Mouse (Mus musculus) forebrain, embryonic 12.5 days (tissue): ENCODE measurements at regions not wholly inside any gene's neighbourhood (a gene's known extent, or its start where the extent isn't known, plus 50 kb on each side); places are given as distances from the start of the nearest gene placed in this dataset.

Source experiments
- ATAC-seq: fragments of 200-750 bp; cut with Nextera tagmentation; 2 replicates; pipeline ENCODE4 v1.8.0; 2017; ENCODE audit warnings: moderate TSS enrichment; ENCODE audit not compliant: low FRiP score
- H3K27ac ChIP-seq: fragments of 300-500 bp; sonication (generic); 2 replicates; pipeline ENCODE4 v1.5.1; 2016; ENCODE audit warnings: mild to moderate bottlenecking
- H3K27me3 ChIP-seq: fragments of 300-500 bp; sonication (generic); 2 replicates; pipeline ENCODE4 v1.6.1; 2016; ENCODE audit warnings: mild to moderate bottlenecking
- H3K36me3 ChIP-seq: fragments of 300-500 bp; sonication (generic); replicated peaks from 2 replicates; pipeline ENCODE4 v1.6.1; 2016; ENCODE audit warnings: mild to moderate bottlenecking
- H3K4me1 ChIP-seq: fragments of 300-500 bp; sonication (generic); 2 replicates; pipeline ENCODE4 v1.6.1; 2016
- H3K4me2 ChIP-seq: fragments of 300-500 bp; sonication (generic); 2 replicates; pipeline ENCODE4 v1.6.1; 2016; ENCODE audit warnings: mild to moderate bottlenecking, moderate library complexity
- H3K4me3 ChIP-seq: fragments of 300-500 bp; sonication (generic); replicated peaks from 2 replicates; pipeline ENCODE4 v1.5.1; 2016; ENCODE audit warnings: mild to moderate bottlenecking
- H3K9ac ChIP-seq: fragments of 300-500 bp; sonication (generic); 2 replicates; pipeline ENCODE4 v1.6.1; 2016; ENCODE audit warnings: mild to moderate bottlenecking
- H3K9me3 ChIP-seq: fragments of 300-500 bp; sonication (generic); 2 replicates; pipeline ENCODE4 v1.6.1; 2016
- WGBS: fragments of 180-500 bp; shearing (Covaris S2); methylation state at CpG from one replicate; pipeline ENCODE4 v1.1.7; 2016; 5-methylcytosine and 5-hydroxymethylcytosine counted together

GRCm38 (mm10) chr19:56016548-56017346, 270.2 kb upstream of the Habp2 start:
- Histone ChIP-seq H3K27me3 (peaks cover 4% of the 10 kb centered on the region; the same call in 1 of the 2 replicates), H3K4me1 (peaks cover 9% of the 10 kb centered on the region), H3K4me3 (no peak overlapping the region), H3K4me2 (no peak overlapping the region), H3K9me3 (no peaks in the 10 kb centered on the region), H3K27ac (no peak overlapping the region), H3K36me3 (no peaks in the 10 kb centered on the region), H3K9ac (no peak overlapping the region)
- ATAC-seq = no peak
- 74% methylated on average over 4 of the region's 4 CpGs for WGBS

DNA sequence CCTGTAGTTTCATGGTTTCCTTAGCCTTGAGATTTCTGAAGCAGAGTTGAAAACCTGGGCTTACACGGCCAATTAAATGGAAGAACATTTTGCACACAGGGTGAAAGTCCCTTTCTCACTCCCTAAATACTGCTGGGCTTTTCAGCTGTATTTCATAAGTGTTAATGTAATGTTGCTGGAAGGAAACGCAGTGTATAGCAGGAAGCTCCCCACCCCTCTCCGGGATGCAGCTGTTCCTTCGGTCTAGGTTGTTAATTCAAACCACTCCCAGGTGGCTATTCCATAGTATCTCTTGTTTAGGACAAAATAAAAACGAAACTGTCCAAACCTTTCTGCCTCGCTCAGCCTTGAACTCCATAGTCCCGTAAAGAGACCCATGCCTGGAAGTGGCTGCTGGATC, 269.4 kb upstream of the Habp2 start:
- WGBS = 82% methylated on average over 7 of the region's 7 CpGs
- Histone ChIP-seq H3K4me1 (peaks cover 9% of the 10 kb centered on the region), H3K9ac (no peak overlapping the region), H3K27me3 (peaks cover 4% of the 10 kb centered on the region; the same call in 1 of the 2 replicates), H3K36me3 (no peaks in the 10 kb centered on the region), H3K9me3 (no peaks in the 10 kb centered on the region), H3K4me2 (no peak overlapping the region), H3K4me3 (no peak overlapping the region), H3K27ac (no peak overlapping the region)
- no peak for ATAC-seq

- no peaks in the 10 kb centered on the region for H3K36me3 ChIP-seq
- H3K4me1 ChIP-seq = peaks cover 9% of the 10 kb centered on the region
- H3K27me3 ChIP-seq = peaks cover 4% of the 10 kb centered on the region; the same call in 1 of the 2 replicates
- H3K9me3 ChIP-seq = no peaks in the 10 kb centered on the region
- no peak overlapping the region for H3K9ac ChIP-seq
- no peak overlapping the region for H3K4me2 ChIP-seq
- ATAC-seq = no peak
- WGBS = 48% methylated on average over 7 of the region's 7 CpGs
- no peak overlapping the region for H3K27ac ChIP-seq
- no peak overlapping the region for H3K4me3 ChIP-seq
Measured at GRCm38 (mm10) chr19:56019143-56019542, 267.8 kb upstream of the Habp2 start.

- WGBS = 71% methylated on average over 6 of the region's 6 CpGs
- H3K4me1 ChIP-seq = peaks cover 6% of the 10 kb centered on the region; the same call in 1 of the 2 replicates
- no peak overlapping the region for H3K9ac ChIP-seq
- ATAC-seq = no peak
- 0 out of 2 replicates have a peak, but pooled peaks cover 8% of the 10 kb centered on the region for H3K9me3 ChIP-seq
- no peak overlapping the region for H3K27ac ChIP-seq
- no peak overlapping the region for H3K4me3 ChIP-seq
- no peak overlapping the region for H3K4me2 ChIP-seq
- H3K36me3 ChIP-seq = no peaks in the 10 kb centered on the region
- H3K27me3 ChIP-seq = no peaks in the 10 kb centered on the region
Measured at GRCm38 (mm10) chr19:56022348-56022747, 264.6 kb upstream of the Habp2 start.

DNA sequence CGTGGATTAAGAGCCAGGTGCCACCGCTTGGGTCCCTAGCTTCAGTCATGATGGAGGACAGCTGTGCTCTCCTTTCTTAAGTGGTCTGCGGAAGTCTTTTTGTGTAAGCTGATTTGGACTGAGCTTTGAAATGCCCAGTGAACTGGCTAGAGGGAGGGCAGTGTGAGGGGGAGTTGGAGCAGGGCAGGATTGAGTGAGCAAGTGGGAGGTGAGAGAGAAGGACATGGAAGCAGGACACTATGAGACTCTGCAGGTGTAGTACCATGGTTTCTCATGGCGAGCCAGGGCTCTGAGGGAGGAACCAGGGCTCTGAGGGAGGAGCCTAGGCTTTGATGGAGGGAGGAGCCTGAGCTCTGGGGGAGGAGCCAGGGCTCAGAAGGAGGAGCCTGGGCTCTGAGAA, 262.3 kb upstream of the Habp2 start:
- WGBS = 78% methylated on average over 4 of the region's 4 CpGs
- Histone ChIP-seq H3K4me1 (peaks cover 9% of the 10 kb centered on the region), H3K9me3 (0 out of 2 replicates have a peak, but pooled peaks cover 14% of the 10 kb centered on the region)

GRCm38 (mm10) chr19:56029428-56030281, 257.3 kb upstream of the Habp2 start:
- peak overlapping the region; percentile 94 for H3K27ac ChIP-seq

More for the DNA sequence above, 262.3 kb upstream of the Habp2 start:
- no peak for ATAC-seq
- H3K4me2 ChIP-seq = no peak overlapping the region
- no peak overlapping the region for H3K9ac ChIP-seq
- no peaks in the 10 kb centered on the region for H3K36me3 ChIP-seq
- no peaks in the 10 kb centered on the region for H3K27me3 ChIP-seq
- H3K27ac ChIP-seq = no peak overlapping the region
- no peak overlapping the region for H3K4me3 ChIP-seq

GRCm38 (mm10) chr19:56030401-56030925, 256.5 kb upstream of the Habp2 start:
- H3K27me3 ChIP-seq = peaks cover 3% of the 10 kb centered on the region; the same call in 1 of the 2 replicates
- no peak overlapping the region for H3K4me2 ChIP-seq
- no peaks in the 10 kb centered on the region for H3K36me3 ChIP-seq
- H3K27ac ChIP-seq = peak overlapping the region; percentile 94
- peaks cover 22% of the 10 kb centered on the region for H3K4me1 ChIP-seq
- no peak overlapping the region for H3K4me3 ChIP-seq
- no peak overlapping the region for H3K9ac ChIP-seq
- ATAC-seq = no peak
- 0 out of 2 replicates have a peak, but pooled peaks cover 14% of the 10 kb centered on the region for H3K9me3 ChIP-seq
- WGBS = 55% methylated on average over 4 of the region's 4 CpGs

More at GRCm38 (mm10) chr19:56029428-56030281, 257.3 kb upstream of the Habp2 start:
- peaks cover 3% of the 10 kb centered on the region; the same call in 1 of the 2 replicates for H3K27me3 ChIP-seq
- peak overlapping the region; percentile 34 for H3K4me2 ChIP-seq
- H3K36me3 ChIP-seq = no peaks in the 10 kb centered on the region
- H3K9ac ChIP-seq = peak overlapping the region; percentile 17; the same call in 1 of the 2 replicates
- WGBS = 4% methylated on average over 21 of the region's 21 CpGs
- 0 out of 2 replicates have a peak, but pooled peaks cover 14% of the 10 kb centered on the region for H3K9me3 ChIP-seq
- no peak overlapping the region for H3K4me3 ChIP-seq
- peak; percentile 88 for ATAC-seq
- H3K4me1 ChIP-seq = peaks cover 22% of the 10 kb centered on the region

GRCm38 (mm10) chr19:56034552-56034951, 252.4 kb upstream of the Habp2 start:
- ATAC-seq = no peak
- 72% methylated on average over 4 of the region's 4 CpGs for WGBS

DNA sequence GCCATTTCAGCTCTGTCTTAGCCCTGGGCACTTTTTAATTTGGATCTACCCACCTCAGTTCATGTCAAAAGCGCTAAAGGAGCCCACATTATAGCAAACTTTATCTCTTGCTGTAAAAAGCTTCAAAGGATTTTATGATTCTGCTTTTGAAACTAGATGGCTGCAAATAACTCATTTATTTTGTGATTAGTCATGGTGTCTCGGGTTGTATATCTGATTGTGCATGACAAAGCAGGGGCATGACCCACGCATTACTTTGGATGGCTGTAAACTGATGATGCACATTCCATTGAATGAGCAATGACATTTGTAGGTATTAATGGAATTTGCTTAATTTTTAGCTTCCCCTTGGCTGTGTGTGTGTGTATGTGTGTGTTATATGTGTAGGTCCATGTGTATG, 249.4 kb upstream of the Habp2 start:
- Histone ChIP-seq H3K9ac (no peak overlapping the region), H3K4me2 (no peak overlapping the region), H3K4me3 (no peak overlapping the region), H3K27me3 (peaks cover 9% of the 10 kb centered on the region; the same call in 1 of the 2 replicates), H3K36me3 (no peaks in the 10 kb centered on the region), H3K4me1 (peaks cover 11% of the 10 kb centered on the region; the same call in 1 of the 2 replicates), H3K27ac (no peak overlapping the region), H3K9me3 (no peaks in the 10 kb centered on the region)
- WGBS = 93% methylated on average over 3 of the region's 3 CpGs
- no peak for ATAC-seq

More at GRCm38 (mm10) chr19:56034552-56034951, 252.4 kb upstream of the Habp2 start:
- Histone ChIP-seq H3K27me3 (peaks cover 8% of the 10 kb centered on the region; the same call in 1 of the 2 replicates), H3K4me2 (no peak overlapping the region), H3K4me1 (peaks cover 19% of the 10 kb centered on the region), H3K27ac (no peak overlapping the region), H3K36me3 (no peaks in the 10 kb centered on the region), H3K9me3 (no peaks in the 10 kb centered on the region), H3K4me3 (no peak overlapping the region), H3K9ac (no peak overlapping the region)

GRCm38 (mm10) chr19:56039091-56040004, 247.6 kb upstream of the Habp2 start:
- peaks cover 11% of the 10 kb centered on the region; the same call in 1 of the 2 replicates for H3K4me1 ChIP-seq
- WGBS = 78% methylated on average over 17 of the region's 17 CpGs
- no peak overlapping the region for H3K4me2 ChIP-seq
- H3K4me3 ChIP-seq = no peak overlapping the region
- no peaks in the 10 kb centered on the region for H3K36me3 ChIP-seq
- H3K9ac ChIP-seq = no peak overlapping the region
- peaks cover 8% of the 10 kb centered on the region; the same call in 1 of the 2 replicates for H3K27me3 ChIP-seq
- no peaks in the 10 kb centered on the region for H3K9me3 ChIP-seq
- ATAC-seq = no peak
- H3K27ac ChIP-seq = no peak overlapping the region

GRCm38 (mm10) chr19:56041930-56042329, 245.0 kb upstream of the Habp2 start:
- Histone ChIP-seq H3K4me1 (peaks cover 11% of the 10 kb centered on the region; the same call in 1 of the 2 replicates), H3K27me3 (peaks cover 8% of the 10 kb centered on the region; the same call in 1 of the 2 replicates), H3K4me2 (no peak overlapping the region), H3K27ac (no peak overlapping the region), H3K9ac (no peak overlapping the region), H3K4me3 (no peak overlapping the region), H3K36me3 (no peaks in the 10 kb centered on the region), H3K9me3 (no peaks in the 10 kb centered on the region)
- no peak for ATAC-seq
- WGBS = 93% methylated on average over 3 of the region's 3 CpGs
